Mouse (Mus musculus): ENCODE data around the gene E330021D16Rik. TPM values are rescaled to one million over a fixed set of nuclear protein-coding genes. Genes with fewer than 3 reads are reported as not detected.

Gene E330021D16Rik
- total and polyA plus RNA-seq, 3 experiments: not detected

DNA sequence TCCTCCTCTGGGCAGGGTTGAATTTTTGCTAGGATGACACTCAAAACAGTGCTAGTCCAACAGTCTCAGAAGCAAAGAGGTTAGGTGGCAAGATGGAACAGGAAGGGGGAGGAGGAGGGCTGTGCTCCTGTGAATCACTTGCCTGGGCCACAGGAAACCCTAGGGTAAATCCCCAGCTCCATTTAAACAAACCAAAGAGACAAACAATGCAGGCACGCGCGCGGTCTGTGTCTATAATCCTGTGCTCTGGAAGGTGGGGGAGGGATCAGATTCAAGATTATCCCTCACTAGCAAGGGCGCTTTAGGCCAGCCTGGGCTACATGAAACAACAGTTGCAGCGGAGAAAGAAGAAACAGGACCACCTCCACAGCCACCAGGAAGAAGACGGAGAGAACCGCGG lies 48.1 kb upstream of the E330021D16Rik start:
- H3K9me3 ChIP-seq (replicated peaks; ENCODE audit: low read length): peaks cover 3% of the 10 kb centered on the region
- peaks cover 0 to 6% of the 10 kb centered on the region in 2 experiments for H3K36me3 ChIP-seq (replicated peaks in 1 of 2; ENCODE audit: control insufficient read depth in 1 of 2, insufficient read depth in 1 of 2, low read length in 1 of 2)
- peak overlapping the region; percentile 57 for H3K4me2 ChIP-seq (ENCODE audit: insufficient read depth, low read depth, poor library complexity, severe bottlenecking)
- peak; percentile 91 for DNase-seq (ENCODE audit: extremely low read depth)
- dilution Hi-C loops (cut with MboI; ENCODE audit: extremely low pct_ligation_motif_present, extremely low pct_unique_long_range_greater_than_20kb, low sequenced_read_pairs) (no loop called here), in situ Hi-C loops (cut with MboI; ENCODE audit: low pct_ligation_motif_present, low pct_unique_long_range_greater_than_20kb, low sequenced_read_pairs) (loop anchor here (5.0 kb wide), 1 partner anchor 36 kb away; no protein-coding TSS in a partner anchor)
- no peaks in the 10 kb centered on the region for H3K27me3 ChIP-seq (replicated peaks)
- H3K9ac ChIP-seq (ENCODE audit: insufficient read depth, low read depth): peak overlapping the region; percentile 79
- TF ChIP-seq USF1 (IDR thresholded peaks at IDR 0.05; ENCODE audit: low read depth, low read length) (no peak), ELF1 (IDR thresholded peaks at IDR 0.05; ENCODE audit: low read depth, low read length) (peak; percentile 39; the same call in 1 of the 2 replicates), HCFC1 (IDR thresholded peaks at IDR 0.05; ENCODE audit: low read depth, low read length) (peak; percentile 14; the same call in 1 of the 2 replicates), POLR2A (IDR thresholded peaks at IDR 0.05; ENCODE audit: low read depth, low read length) (no peak), NRF1 (IDR thresholded peaks at IDR 0.05; ENCODE audit: low read depth, low read length) (no peak), MAZ (IDR thresholded peaks at IDR 0.05; ENCODE audit: low read depth, low read length) (peak; percentile 74), CHD1 (IDR thresholded peaks at IDR 0.05; ENCODE audit: low read depth, low read length) (no peak), ZNF384 (IDR thresholded peaks at IDR 0.05; ENCODE audit: low read depth, low read length) (no peak), IRF4 (IDR thresholded peaks at IDR 0.05; ENCODE audit: low read depth, low read length) (peak; percentile 56; the same call in 1 of the 2 replicates), ZKSCAN1 (IDR thresholded peaks at IDR 0.05; ENCODE audit: borderline replicate concordance, low read depth, low read length) (no peak), SMC3 (IDR thresholded peaks at IDR 0.05; ENCODE audit: low read depth, low read length) (peak; percentile 23), USF2 (conservative IDR thresholded peaks at IDR 0.05; ENCODE audit: low read depth, low read length) (no peak), MYC (IDR thresholded peaks at IDR 0.05; ENCODE audit: low read depth, low read length) (peak; percentile 71; the same call in 1 of the 2 replicates), CTCF (conservative IDR thresholded peaks at IDR 0.05 in 1 of 2, IDR thresholded peaks at IDR 0.05 in 1 of 2; ENCODE audit: low read depth in 2 of 2, low read length in 2 of 2) (no peak), MAFK (IDR thresholded peaks at IDR 0.05; ENCODE audit: insufficient replicate concordance, low read length) (no peak), JUND (conservative IDR thresholded peaks at IDR 0.05; ENCODE audit: low read depth, low read length) (no peak), ZMIZ1 (IDR thresholded peaks at IDR 0.05; ENCODE audit: low read depth, low read length) (no peak; the same call in 1 of the 2 replicates), GABPA (IDR thresholded peaks at IDR 0.05; ENCODE audit: insufficient replicate concordance, low read depth, low read length) (no peak), SIN3A (IDR thresholded peaks at IDR 0.05; ENCODE audit: low read length) (peak; percentile 69), JUN (IDR thresholded peaks at IDR 0.05; ENCODE audit: insufficient read depth, low read depth, low read length) (no peak), E2F4 (IDR thresholded peaks at IDR 0.05; ENCODE audit: insufficient replicate concordance, low read depth, low read length) (peak; percentile 63; the same call in 1 of the 2 replicates), ETS1 (conservative IDR thresholded peaks at IDR 0.05; ENCODE audit: low read depth, low read length) (peak; percentile 77), MXI1 (IDR thresholded peaks at IDR 0.05; ENCODE audit: low read depth, low read length) (peak; percentile 3; the same call in 1 of the 2 replicates), RCOR1 (conservative IDR thresholded peaks at IDR 0.05; ENCODE audit: low read depth, low read length) (no peak), NELFE (IDR thresholded peaks at IDR 0.05; ENCODE audit: low read depth, low read length) (no peak), UBTF (IDR thresholded peaks at IDR 0.05; ENCODE audit: low read depth, low read length) (no peak), POLR2AphosphoS2 (IDR thresholded peaks at IDR 0.05; ENCODE audit: low read depth, low read length) (no peak), EP300 (IDR thresholded peaks at IDR 0.05; ENCODE audit: low read length) (peak; percentile 74), ZC3H11A (IDR thresholded peaks at IDR 0.05; ENCODE audit: low read depth, low read length) (no peak), PAX5 (IDR thresholded peaks at IDR 0.05; ENCODE audit: low read length) (no peak), TBP (conservative IDR thresholded peaks at IDR 0.05; ENCODE audit: low read depth, low read length) (peak; percentile 55; the same call in 1 of the 2 replicates), MEF2A (IDR thresholded peaks at IDR 0.05; ENCODE audit: borderline replicate concordance, low read depth, low read length) (peak; percentile 52; the same call in 1 of the 2 replicates), BHLHE40 (IDR thresholded peaks at IDR 0.05; ENCODE audit: low read depth, low read length) (peak; percentile 96), KAT2A (IDR thresholded peaks at IDR 0.05; ENCODE audit: insufficient replicate concordance, low read length) (no peak), MAX (IDR thresholded peaks at IDR 0.05; ENCODE audit: low read length) (no peak; the same call in 1 of the 2 replicates), TCF12 (IDR thresholded peaks at IDR 0.05; ENCODE audit: low read depth, low read length) (peak; percentile 65), CHD2 (IDR thresholded peaks at IDR 0.05; ENCODE audit: low read length) (peak; percentile 82), RAD21 (IDR thresholded peaks at IDR 0.05; ENCODE audit: low read depth, low read length) (no peak; the same call in 1 of the 2 replicates)
- H3K4me3 ChIP-seq (replicated peaks in 1 of 3; ENCODE audit: low read depth in 2 of 3, low read length in 2 of 3, poor library complexity in 1 of 3): peak overlapping the region; percentile 57 to 63 (median 60)
- peak overlapping the region; percentile 97 for H3K27ac ChIP-seq (ENCODE audit: insufficient read depth, low read depth)
- peaks cover 8 to 48% of the 10 kb centered on the region in 2 experiments for H3K4me1 ChIP-seq (ENCODE audit: control insufficient read depth in 1 of 2, insufficient read depth in 2 of 2)
- H3K79me2 ChIP-seq (replicated peaks; ENCODE audit: control insufficient read depth, extremely low read depth, insufficient read depth, poor library complexity, severe bottlenecking): no peaks in the 10 kb centered on the region

Measured in CH12.LX (cell line).